Mouse (Mus musculus): ENCODE results near the gene H2-Q6. TPM values are rescaled to one million over a fixed set of nuclear protein-coding genes. Genes with fewer than 3 reads are reported as not detected.
"Not testable (repeated sequence)": the region's sequence is repeated elsewhere in the genome, so short reads cannot be mapped to it uniquely, and the experiment has no call there.

Gene H2-Q6
- polyA plus RNA-seq, 1 experiment from 2014 or later: 0.43 TPM

DNA sequence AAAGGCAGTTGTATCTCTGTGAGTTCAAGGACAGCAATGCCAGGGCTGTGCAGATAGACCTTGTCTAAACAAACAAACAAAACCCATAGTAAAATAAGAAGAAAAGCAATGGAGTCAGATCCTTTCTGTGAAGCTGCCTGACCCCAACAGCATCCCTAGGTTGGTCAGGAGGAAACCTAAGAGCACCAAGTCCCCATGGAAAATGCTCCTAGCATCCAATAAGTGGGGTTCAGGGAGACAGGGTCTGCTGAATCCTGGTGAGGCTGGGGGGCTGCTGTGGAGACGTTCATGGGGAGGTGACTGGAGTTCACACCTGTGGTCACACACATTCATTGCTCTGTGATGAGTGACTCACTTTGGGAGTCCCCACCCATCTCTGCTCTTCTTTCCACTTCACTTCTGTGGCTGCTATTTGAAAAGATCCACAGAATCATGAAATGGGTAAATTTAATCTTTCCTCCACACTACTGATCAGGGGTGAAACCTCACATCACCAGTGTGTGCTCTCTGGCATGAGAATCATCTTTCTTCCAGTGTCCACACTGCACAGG lies 12.8 kb downstream of the H2-Q6 start:
- ATAC-seq (replicated peaks; ENCODE audit: insufficient number of reproducible peaks, insufficient read depth, low FRiP score, low read depth); H3K9ac ChIP-seq; H3K4me2 ChIP-seq; H3K4me3 ChIP-seq; H3K27ac ChIP-seq; H3K4me1 ChIP-seq (replicated peaks); H3K36me3 ChIP-seq; H3K9me3 ChIP-seq (replicated peaks): not testable (repeated sequence)
- peaks cover 37% of the 10 kb centered on the region for H3K27me3 ChIP-seq
- WGBS: 55% methylated on average over 1 of the region's 1 CpGs

- H3K36me3 ChIP-seq; H3K27ac ChIP-seq; H3K4me3 ChIP-seq; H3K9me3 ChIP-seq (replicated peaks); H3K4me1 ChIP-seq (replicated peaks); ATAC-seq (replicated peaks; ENCODE audit: insufficient number of reproducible peaks, insufficient read depth, low FRiP score, low read depth); H3K9ac ChIP-seq: not testable (repeated sequence)
- Histone ChIP-seq H3K4me2 (peak overlapping the region; percentile 95; the same call in 1 of the 2 replicates), H3K27me3 (peaks cover 36% of the 10 kb centered on the region)
- WGBS: 88% methylated on average over 3 of the region's 3 CpGs
Observed at GRCm38 (mm10) chr17:35438395-35438794, 13.7 kb downstream of the H2-Q6 start.

DNA sequence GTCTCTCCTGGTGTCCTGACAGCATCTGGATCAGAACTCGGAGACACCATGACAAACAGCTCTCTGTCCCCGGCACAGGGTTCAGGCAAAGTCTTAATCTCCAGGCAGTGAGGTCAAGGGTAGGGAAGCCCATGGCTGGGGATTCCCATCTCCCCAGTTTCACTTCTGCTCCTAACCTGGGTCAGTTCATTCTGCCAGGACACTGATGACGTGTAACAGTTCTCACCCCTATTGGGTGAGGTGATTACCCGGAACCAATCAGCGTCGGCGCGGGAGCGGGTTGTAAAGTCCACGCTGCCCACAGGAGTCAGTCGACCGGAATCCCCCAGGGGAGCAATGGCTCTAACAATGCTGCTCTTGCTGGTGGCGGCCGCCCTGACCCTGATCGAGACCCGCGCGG lies 14.2 kb downstream of the H2-Q6 start, which contains the start of gene H2-Q7:
TSS of gene H2-Q7 (plus strand) at position 271 of the 400 bp plus-strand sequence.
- not testable (repeated sequence) for H3K27ac ChIP-seq; H3K4me1 ChIP-seq (replicated peaks); H3K9me3 ChIP-seq (replicated peaks); H3K36me3 ChIP-seq
- WGBS: 4% methylated on average over 18 of the region's 18 CpGs
- Histone ChIP-seq H3K4me3 (peak within 1 kb of the TSS; percentile 53), H3K4me2 (peak within 1 kb of the TSS; percentile 95), H3K9ac (peak within 1 kb of the TSS; percentile 50), H3K27me3 (peaks cover 34% of the 10 kb centered on the region)
- ATAC-seq (replicated peaks; ENCODE audit: insufficient number of reproducible peaks, insufficient read depth, low FRiP score, low read depth): peak; percentile 87

GRCm38 (mm10) chr17:35439295-35439747 lies 14.7 kb downstream of the H2-Q6 start:
- H3K9me3 ChIP-seq (replicated peaks); H3K36me3 ChIP-seq; H3K4me1 ChIP-seq (replicated peaks); H3K27ac ChIP-seq: not testable (repeated sequence)
- peak; percentile 34 for ATAC-seq (replicated peaks; ENCODE audit: insufficient number of reproducible peaks, insufficient read depth, low FRiP score, low read depth)
- H3K4me2 ChIP-seq: peak overlapping the region; percentile 95
- peak overlapping the region; percentile 53 for H3K4me3 ChIP-seq
- H3K27me3 ChIP-seq: peaks cover 31% of the 10 kb centered on the region
- 1% methylated on average over 48 of the region's 48 CpGs for WGBS
- peak overlapping the region; percentile 50 for H3K9ac ChIP-seq

DNA sequence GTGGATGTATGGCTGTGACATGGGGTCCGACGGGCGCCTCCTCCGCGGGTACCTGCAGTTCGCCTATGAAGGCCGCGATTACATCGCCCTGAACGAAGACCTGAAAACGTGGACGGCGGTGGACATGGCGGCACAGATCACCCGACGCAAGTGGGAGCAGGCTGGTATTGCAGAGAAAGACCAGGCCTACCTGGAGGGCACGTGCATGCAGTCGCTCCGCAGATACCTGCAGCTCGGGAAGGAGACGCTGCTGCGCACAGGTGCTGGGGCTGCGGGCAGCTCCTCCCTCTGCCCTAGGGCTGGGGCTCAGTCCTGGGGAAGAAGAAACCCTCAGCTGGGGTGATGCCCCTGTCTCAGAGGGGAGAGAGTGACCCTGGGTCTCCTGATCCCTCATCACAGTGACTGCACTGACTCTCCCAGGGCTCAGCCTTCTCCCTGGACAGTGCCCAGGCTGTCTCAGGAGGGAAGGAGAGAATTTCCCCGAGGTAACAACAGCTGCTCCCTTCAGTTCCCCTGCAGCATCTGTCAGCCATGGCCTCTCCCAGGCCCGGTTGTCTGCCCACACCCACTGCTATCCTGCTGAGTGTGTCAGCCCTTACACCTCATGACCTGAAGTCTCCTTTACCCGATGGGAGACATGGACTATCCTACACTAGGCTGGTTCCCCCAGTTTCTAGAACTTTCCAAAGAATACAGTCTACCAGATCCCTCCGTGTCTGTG lies 15.4 kb downstream of the H2-Q6 start:
- not testable (repeated sequence) for H3K27ac ChIP-seq; H3K4me1 ChIP-seq (replicated peaks); H3K36me3 ChIP-seq; ATAC-seq (replicated peaks; ENCODE audit: insufficient number of reproducible peaks, insufficient read depth, low FRiP score, low read depth); H3K9me3 ChIP-seq (replicated peaks); H3K9ac ChIP-seq
- Histone ChIP-seq H3K4me3 (0 out of 2 replicates have a peak overlapping the region, but pooled peaks have one; percentile 53), H3K27me3 (peaks cover 30% of the 10 kb centered on the region), H3K4me2 (peak overlapping the region; percentile 95)
- 33% methylated on average over 27 of the region's 27 CpGs for WGBS

DNA sequence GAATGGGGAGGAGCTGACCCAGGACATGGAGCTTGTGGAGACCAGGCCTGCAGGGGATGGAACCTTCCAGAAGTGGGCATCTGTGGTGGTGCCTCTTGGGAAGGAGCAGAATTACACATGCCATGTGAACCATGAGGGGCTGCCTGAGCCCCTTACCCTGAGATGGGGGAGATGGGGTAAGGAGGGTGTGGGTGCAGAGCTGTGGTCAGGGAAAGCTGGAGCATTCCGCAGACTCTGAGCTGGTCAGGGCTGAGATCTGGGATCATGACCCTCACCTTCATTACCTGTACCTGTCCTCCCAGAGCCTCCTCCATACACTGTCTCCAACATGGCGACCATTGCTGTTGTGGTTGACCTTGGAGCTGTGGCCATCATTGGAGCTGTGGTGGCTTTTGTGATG lies 17.7 kb downstream of the H2-Q6 start:
- WGBS: 76% methylated on average over 2 of the region's 2 CpGs
- H3K36me3 ChIP-seq; H3K27ac ChIP-seq; H3K9me3 ChIP-seq (replicated peaks); H3K4me1 ChIP-seq (replicated peaks); ATAC-seq (replicated peaks; ENCODE audit: insufficient number of reproducible peaks, insufficient read depth, low FRiP score, low read depth); H3K4me3 ChIP-seq; H3K9ac ChIP-seq; H3K4me2 ChIP-seq: not testable (repeated sequence)
- H3K27me3 ChIP-seq: peaks cover 22% of the 10 kb centered on the region

DNA sequence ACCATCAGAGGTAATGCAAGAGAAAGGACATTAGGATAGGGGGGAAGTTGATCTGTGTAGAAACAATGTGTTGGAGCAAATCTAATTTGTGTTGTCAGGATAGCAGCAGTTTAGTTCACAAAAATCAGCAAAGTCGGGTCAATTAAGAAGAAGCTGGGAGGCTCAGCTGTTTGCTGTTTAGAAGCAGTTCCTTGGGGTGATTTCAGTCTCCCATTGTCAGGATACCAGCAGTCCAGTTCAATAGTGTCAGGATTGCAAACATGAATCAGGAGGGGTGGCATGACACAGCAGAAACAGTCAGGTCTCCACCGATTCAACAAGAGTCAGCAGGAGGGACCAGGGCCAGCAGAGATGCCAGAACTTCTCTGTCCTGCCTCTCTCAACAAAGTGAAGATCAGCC lies 19.9 kb downstream of the H2-Q6 start:
- H3K4me3 ChIP-seq; H3K9ac ChIP-seq; H3K9me3 ChIP-seq (replicated peaks); H3K27ac ChIP-seq; H3K36me3 ChIP-seq; H3K4me2 ChIP-seq; ATAC-seq (replicated peaks; ENCODE audit: insufficient number of reproducible peaks, insufficient read depth, low FRiP score, low read depth); H3K27me3 ChIP-seq; H3K4me1 ChIP-seq (replicated peaks): not testable (repeated sequence)
- 73% methylated on average over 2 of the region's 2 CpGs for WGBS

DNA sequence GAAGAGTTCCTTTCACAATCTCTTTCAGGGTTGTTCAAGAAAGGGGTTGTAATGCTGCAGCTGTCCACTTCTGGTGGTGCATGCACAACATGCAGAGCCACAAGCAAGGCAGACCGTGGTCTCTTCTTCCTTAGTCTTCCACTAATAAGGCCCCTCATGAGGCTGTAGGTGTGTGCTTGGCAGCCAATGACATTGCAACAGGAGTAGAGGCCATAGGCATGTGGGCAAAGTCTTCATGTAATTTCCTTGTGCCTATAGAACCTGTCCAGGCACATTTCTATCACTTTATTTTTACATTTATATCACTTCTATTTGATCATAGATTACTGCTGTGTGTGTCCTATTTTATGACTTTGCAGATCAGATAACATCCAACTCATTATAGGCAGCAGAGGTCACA lies 33.6 kb downstream of the H2-Q6 start:
- not testable (repeated sequence) for H3K4me3 ChIP-seq; H3K27ac ChIP-seq; H3K9ac ChIP-seq; H3K4me1 ChIP-seq (replicated peaks); H3K27me3 ChIP-seq; ATAC-seq (replicated peaks; ENCODE audit: insufficient number of reproducible peaks, insufficient read depth, low FRiP score, low read depth); H3K9me3 ChIP-seq (replicated peaks); H3K36me3 ChIP-seq; H3K4me2 ChIP-seq
- no CpG with 5 or more reads among the region's 1 CpGs for WGBS

DNA sequence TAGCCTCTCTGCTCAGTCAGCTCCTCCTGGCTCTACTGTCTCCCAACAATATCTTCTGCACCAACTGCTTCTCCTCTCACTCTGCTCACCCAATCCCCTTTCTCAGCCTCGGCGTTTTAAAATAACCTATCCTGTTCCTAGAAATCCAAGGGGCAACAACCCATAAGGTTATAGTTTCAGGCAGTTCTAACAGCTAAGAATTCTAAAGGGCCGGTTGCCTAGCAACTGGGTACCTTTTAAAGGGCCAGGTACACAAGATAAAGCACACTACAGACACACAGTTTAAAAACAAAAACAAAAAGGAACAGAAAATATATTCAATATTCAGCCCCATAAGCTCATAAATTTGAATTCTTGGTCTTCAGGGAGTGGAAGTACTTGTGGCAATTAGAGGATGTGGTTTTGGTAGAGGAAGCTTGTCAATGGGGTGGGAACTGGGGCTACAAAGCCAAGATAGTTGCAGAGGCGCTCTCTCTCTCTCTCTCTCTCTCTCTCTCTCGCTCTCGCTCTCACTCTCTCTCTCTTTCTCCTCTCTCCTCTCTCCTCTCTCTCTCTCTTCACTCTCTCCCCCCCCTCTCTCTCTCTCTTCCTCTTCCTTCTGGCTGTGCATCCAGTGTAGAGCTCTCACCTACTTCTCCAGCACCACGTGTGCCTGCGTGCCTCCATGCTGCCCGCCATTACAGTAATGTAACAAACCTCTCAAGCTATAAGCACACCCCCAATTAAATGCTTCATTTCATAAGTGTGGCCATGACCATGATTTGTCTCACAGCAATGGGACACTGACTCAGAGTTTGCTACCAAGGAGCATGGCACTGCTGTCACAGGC lies 36.1 kb downstream of the H2-Q6 start:
- not testable (repeated sequence) for H3K27me3 ChIP-seq; H3K4me3 ChIP-seq; H3K4me2 ChIP-seq; H3K36me3 ChIP-seq; H3K9me3 ChIP-seq (replicated peaks); H3K9ac ChIP-seq; H3K27ac ChIP-seq; ATAC-seq (replicated peaks; ENCODE audit: insufficient number of reproducible peaks, insufficient read depth, low FRiP score, low read depth); H3K4me1 ChIP-seq (replicated peaks)
- 70% methylated on average over 3 of the region's 9 CpGs for WGBS

GRCm38 (mm10) chr17:35465651-35466050 lies 41.0 kb downstream of the H2-Q6 start:
- Histone ChIP-seq H3K27me3 (peaks cover 28% of the 10 kb centered on the region), H3K4me1 (replicated peaks) (peaks cover 16% of the 10 kb centered on the region)
- H3K4me2 ChIP-seq; ATAC-seq (replicated peaks; ENCODE audit: insufficient number of reproducible peaks, insufficient read depth, low FRiP score, low read depth); H3K9me3 ChIP-seq (replicated peaks); H3K27ac ChIP-seq; H3K4me3 ChIP-seq; H3K9ac ChIP-seq; H3K36me3 ChIP-seq: not testable (repeated sequence)
- 5% methylated on average over 8 of the region's 8 CpGs for WGBS

- Histone ChIP-seq H3K4me1 (replicated peaks) (peaks cover 18% of the 10 kb centered on the region), H3K27me3 (peaks cover 39% of the 10 kb centered on the region)
- H3K9me3 ChIP-seq (replicated peaks); H3K4me3 ChIP-seq; H3K4me2 ChIP-seq; H3K36me3 ChIP-seq; H3K27ac ChIP-seq; H3K9ac ChIP-seq; ATAC-seq (replicated peaks; ENCODE audit: insufficient number of reproducible peaks, insufficient read depth, low FRiP score, low read depth): not testable (repeated sequence)
- WGBS: 36% methylated on average over 3 of the region's 3 CpGs
Observed at GRCm38 (mm10) chr17:35468936-35469335, 44.3 kb downstream of the H2-Q6 start.

Measured in heart, embryonic 15.5 days (tissue).